Mouse (Mus musculus): ENCODE measurements around the gene Cmc1. TPM values are rescaled to one million over a fixed set of nuclear protein-coding genes. Genes with fewer than 3 reads are reported as not detected.
"Not testable (repeated sequence)": the region's sequence is repeated elsewhere in the genome, so short reads cannot be mapped to it uniquely, and the experiment has no call there.

The Cmc1 gene
- polyA plus RNA-seq, 1 experiment from 2014 or later, result 52.4 TPM

DNA sequence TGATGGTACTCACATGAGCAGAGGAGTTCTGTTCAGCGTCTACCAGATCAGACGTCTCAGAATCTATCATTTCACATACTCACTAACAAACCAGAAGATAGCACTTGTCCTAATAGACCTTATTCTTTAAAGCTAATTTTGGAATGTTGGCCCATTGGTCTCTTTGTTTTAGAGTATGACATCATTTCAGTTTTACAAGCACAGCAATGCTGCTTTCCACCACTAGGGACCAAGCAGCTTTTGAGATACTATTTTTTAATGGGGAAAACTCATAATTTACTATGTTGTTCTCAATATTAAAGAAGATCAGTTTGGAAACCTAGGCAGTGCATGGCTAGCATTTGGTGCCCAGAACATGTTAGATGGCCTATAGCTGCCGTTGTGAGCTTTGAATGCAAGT is 7.3 kb upstream of the Cmc1 start:
- no peaks in the 10 kb centered on the region for H3K4me1 ChIP-seq (ENCODE audit: control insufficient read depth, insufficient read depth, low read length)
- no peaks in the 10 kb centered on the region for H3K9me3 ChIP-seq (ENCODE audit: control insufficient read depth, low read length)
- no peak overlapping the region for H3K27ac ChIP-seq (ENCODE audit: low read depth, low read length)
- WGBS, result 92% methylated on average over 3 of the region's 3 CpGs
- no peak overlapping the region for H3K4me3 ChIP-seq (ENCODE audit: low read depth, low read length)
- H3K4me2 ChIP-seq (ENCODE audit: low read depth, low read length), result no peak overlapping the region
- H3K9ac ChIP-seq (replicated peaks; ENCODE audit: low read depth, low read length), result no peak overlapping the region
- no peaks in the 10 kb centered on the region for H3K36me3 ChIP-seq (ENCODE audit: control insufficient read depth, insufficient read depth, low read length)
- no peak for ATAC-seq (ENCODE audit: low read depth)
- H3K27me3 ChIP-seq (ENCODE audit: control insufficient read depth, insufficient read depth, low read length), result no peaks in the 10 kb centered on the region

DNA sequence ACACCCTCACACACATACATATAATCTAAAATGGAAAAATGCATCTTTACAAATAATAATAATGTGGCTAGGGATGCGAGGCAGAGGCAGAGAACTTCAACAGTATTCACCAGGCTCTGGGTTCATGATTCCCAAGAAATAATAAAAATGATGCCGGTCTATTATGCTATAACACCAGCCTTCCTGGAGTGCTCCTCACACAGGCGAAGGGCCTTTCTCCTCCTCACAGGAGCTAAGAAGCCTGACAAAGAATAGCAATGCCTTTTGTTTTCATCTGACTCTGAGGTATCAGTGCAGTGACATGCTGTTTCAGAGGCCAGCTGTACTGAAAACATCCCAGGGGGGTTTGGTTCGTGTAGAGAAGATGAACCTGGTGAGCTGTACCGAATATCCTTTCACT is 4.7 kb upstream of the Cmc1 start:
- Histone ChIP-seq H3K27ac (ENCODE audit: low read depth, low read length) (no peak overlapping the region), H3K4me1 (ENCODE audit: control insufficient read depth, insufficient read depth, low read length) (peaks cover 7% of the 10 kb centered on the region; the same call in 1 of the 2 replicates), H3K4me3 (ENCODE audit: low read depth, low read length) (no peak overlapping the region), H3K4me2 (ENCODE audit: low read depth, low read length) (no peak overlapping the region), H3K9ac (replicated peaks; ENCODE audit: low read depth, low read length) (no peak overlapping the region), H3K36me3 (ENCODE audit: control insufficient read depth, insufficient read depth, low read length) (no peaks in the 10 kb centered on the region), H3K9me3 (ENCODE audit: control insufficient read depth, low read length) (no peaks in the 10 kb centered on the region), H3K27me3 (ENCODE audit: control insufficient read depth, insufficient read depth, low read length) (no peaks in the 10 kb centered on the region)
- no peak for ATAC-seq (ENCODE audit: low read depth)
- WGBS, result 79% methylated on average over 5 of the region's 5 CpGs

- no peak overlapping the region for H3K27ac ChIP-seq (ENCODE audit: low read depth, low read length)
- WGBS, result 92% methylated on average over 1 of the region's 1 CpGs
- peak overlapping the region; percentile 47; the same call in 1 of the 2 replicates for H3K4me2 ChIP-seq (ENCODE audit: low read depth, low read length)
- peaks cover 14% of the 10 kb centered on the region; the same call in 1 of the 2 replicates for H3K4me1 ChIP-seq (ENCODE audit: control insufficient read depth, insufficient read depth, low read length)
- H3K4me3 ChIP-seq (ENCODE audit: low read depth, low read length), result no peak overlapping the region
- H3K36me3 ChIP-seq (ENCODE audit: control insufficient read depth, insufficient read depth, low read length), result no peaks in the 10 kb centered on the region
- no peak for ATAC-seq (ENCODE audit: low read depth)
- no peaks in the 10 kb centered on the region for H3K9me3 ChIP-seq (ENCODE audit: control insufficient read depth, low read length)
- no peak overlapping the region for H3K9ac ChIP-seq (replicated peaks; ENCODE audit: low read depth, low read length)
- no peaks in the 10 kb centered on the region for H3K27me3 ChIP-seq (ENCODE audit: control insufficient read depth, insufficient read depth, low read length)
Measured at GRCm38 (mm10) chr9:118151221-118151507, 1.2 kb upstream of the Cmc1 start.

DNA sequence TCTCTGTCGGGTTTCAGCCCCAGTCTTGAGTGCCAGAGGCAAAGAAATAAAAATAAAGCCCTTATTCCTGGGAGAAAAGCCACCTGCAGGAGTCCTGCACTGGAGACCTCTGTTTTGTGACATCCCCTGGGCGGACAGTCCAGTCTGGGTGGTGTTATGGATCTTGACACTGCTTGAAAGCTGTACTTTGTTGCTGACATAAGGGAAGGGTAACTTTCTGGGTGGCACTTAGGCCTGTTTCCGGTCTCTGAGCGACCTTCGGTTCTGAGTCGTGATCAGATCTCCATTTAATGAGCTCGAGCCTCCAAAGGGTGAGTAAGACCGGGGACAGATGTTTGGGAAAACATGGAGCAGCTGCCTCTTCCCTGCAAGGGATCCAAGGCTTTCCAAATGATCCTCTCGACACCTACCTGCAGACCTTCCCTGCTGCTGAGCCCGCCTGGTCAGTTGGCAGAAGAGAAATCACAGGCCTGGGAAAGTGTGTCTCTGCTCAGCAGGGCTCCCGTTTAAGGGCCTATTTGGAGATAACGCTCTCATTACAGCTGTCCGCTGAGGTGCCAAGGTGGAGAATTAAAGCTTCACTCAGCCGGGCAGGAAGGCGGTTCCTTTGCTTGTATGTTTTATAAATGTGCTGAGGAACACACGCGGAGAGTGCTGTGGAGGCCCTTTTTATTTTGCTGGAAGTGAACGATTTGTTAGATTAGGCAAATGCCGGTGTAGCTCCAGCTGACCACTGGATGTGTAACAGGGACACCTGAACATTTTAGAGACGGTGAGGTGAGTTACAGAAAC is 648 bp upstream of the Cmc1 start:
- ATAC-seq (ENCODE audit: low read depth), result peak; percentile 63
- no peaks in the 10 kb centered on the region for H3K36me3 ChIP-seq (ENCODE audit: control insufficient read depth, insufficient read depth, low read length)
- peaks cover 14% of the 10 kb centered on the region; the same call in 1 of the 2 replicates for H3K4me1 ChIP-seq (ENCODE audit: control insufficient read depth, insufficient read depth, low read length)
- H3K9ac ChIP-seq (replicated peaks; ENCODE audit: low read depth, low read length), result 0 out of 2 replicates have a peak overlapping the region, but pooled peaks have one; percentile 25
- WGBS, result 75% methylated on average over 20 of the region's 20 CpGs
- H3K4me2 ChIP-seq (ENCODE audit: low read depth, low read length), result peak overlapping the region; percentile 47
- H3K9me3 ChIP-seq (ENCODE audit: control insufficient read depth, low read length), result no peaks in the 10 kb centered on the region
- peak overlapping the region; percentile 86 for H3K4me3 ChIP-seq (ENCODE audit: low read depth, low read length)
- H3K27me3 ChIP-seq (ENCODE audit: control insufficient read depth, insufficient read depth, low read length), result no peaks in the 10 kb centered on the region
- no peak overlapping the region; the same call in 1 of the 2 replicates for H3K27ac ChIP-seq (ENCODE audit: low read depth, low read length)

- H3K9me3 ChIP-seq (ENCODE audit: control insufficient read depth, low read length); H3K27ac ChIP-seq (ENCODE audit: low read depth, low read length); H3K36me3 ChIP-seq (ENCODE audit: control insufficient read depth, insufficient read depth, low read length); H3K9ac ChIP-seq (replicated peaks; ENCODE audit: low read depth, low read length); ATAC-seq (ENCODE audit: low read depth); H3K4me2 ChIP-seq (ENCODE audit: low read depth, low read length); H3K4me1 ChIP-seq (ENCODE audit: control insufficient read depth, insufficient read depth, low read length); H3K4me3 ChIP-seq (ENCODE audit: low read depth, low read length); H3K27me3 ChIP-seq (ENCODE audit: control insufficient read depth, insufficient read depth, low read length): not testable (repeated sequence)
- WGBS, result 86% methylated on average over 2 of the region's 3 CpGs
Measured at GRCm38 (mm10) chr9:118140356-118140755, 9.6 kb downstream of the Cmc1 start.

DNA sequence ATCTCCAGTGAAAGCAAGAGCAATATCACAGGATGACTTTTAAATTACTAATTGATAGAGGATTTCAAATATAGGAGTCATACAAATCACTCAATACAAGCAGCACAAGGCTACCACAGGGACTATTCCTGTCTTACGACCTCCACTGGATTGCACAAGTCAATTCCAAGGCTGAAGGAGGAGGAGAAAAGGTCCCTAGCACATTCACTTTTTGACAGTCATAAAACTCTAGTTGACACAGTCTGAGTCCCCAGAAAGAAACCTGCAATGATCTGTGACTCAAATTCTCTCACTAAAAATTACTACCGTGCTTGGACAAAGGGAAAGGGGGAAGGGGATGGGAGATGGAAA is 39.6 kb downstream of the Cmc1 start:
- no peak for ATAC-seq (ENCODE audit: low read depth)
- Histone ChIP-seq H3K4me3 (ENCODE audit: low read depth, low read length) (no peak overlapping the region), H3K4me1 (ENCODE audit: control insufficient read depth, insufficient read depth, low read length) (peaks cover 9% of the 10 kb centered on the region; the same call in 1 of the 2 replicates), H3K9me3 (ENCODE audit: control insufficient read depth, low read length) (no peaks in the 10 kb centered on the region), H3K9ac (replicated peaks; ENCODE audit: low read depth, low read length) (no peak overlapping the region), H3K27ac (ENCODE audit: low read depth, low read length) (no peak overlapping the region), H3K4me2 (ENCODE audit: low read depth, low read length) (no peak overlapping the region), H3K27me3 (ENCODE audit: control insufficient read depth, insufficient read depth, low read length) (no peaks in the 10 kb centered on the region), H3K36me3 (ENCODE audit: control insufficient read depth, insufficient read depth, low read length) (no peaks in the 10 kb centered on the region)
- 43% methylated on average over 2 of the region's 2 CpGs for WGBS

- Histone ChIP-seq H3K36me3 (ENCODE audit: control insufficient read depth, insufficient read depth, low read length) (no peaks in the 10 kb centered on the region), H3K27me3 (ENCODE audit: control insufficient read depth, insufficient read depth, low read length) (no peaks in the 10 kb centered on the region)
- ATAC-seq (ENCODE audit: low read depth), result no peak
Measured at GRCm38 (mm10) chr9:118109697-118110359, 40.1 kb downstream of the Cmc1 start.

GRCm38 (mm10) chr9:118108527-118109011 is 41.4 kb downstream of the Cmc1 start:
- no peak for ATAC-seq (ENCODE audit: low read depth)
- Histone ChIP-seq H3K27me3 (ENCODE audit: control insufficient read depth, insufficient read depth, low read length) (no peaks in the 10 kb centered on the region), H3K27ac (ENCODE audit: low read depth, low read length) (no peak overlapping the region), H3K9ac (replicated peaks; ENCODE audit: low read depth, low read length) (no peak overlapping the region), H3K4me1 (ENCODE audit: control insufficient read depth, insufficient read depth, low read length) (peaks cover 9% of the 10 kb centered on the region; the same call in 1 of the 2 replicates), H3K4me3 (ENCODE audit: low read depth, low read length) (no peak overlapping the region), H3K9me3 (ENCODE audit: control insufficient read depth, low read length) (no peaks in the 10 kb centered on the region), H3K4me2 (ENCODE audit: low read depth, low read length) (no peak overlapping the region), H3K36me3 (ENCODE audit: control insufficient read depth, insufficient read depth, low read length) (no peaks in the 10 kb centered on the region)
- 30% methylated on average over 4 of the region's 4 CpGs for WGBS

More at GRCm38 (mm10) chr9:118109697-118110359, 40.1 kb downstream of the Cmc1 start:
- 64% methylated on average over 7 of the region's 7 CpGs for WGBS
- Histone ChIP-seq H3K4me2 (ENCODE audit: low read depth, low read length) (no peak overlapping the region), H3K4me1 (ENCODE audit: control insufficient read depth, insufficient read depth, low read length) (peaks cover 9% of the 10 kb centered on the region; the same call in 1 of the 2 replicates), H3K9ac (replicated peaks; ENCODE audit: low read depth, low read length) (no peak overlapping the region), H3K9me3 (ENCODE audit: control insufficient read depth, low read length) (no peaks in the 10 kb centered on the region), H3K4me3 (ENCODE audit: low read depth, low read length) (no peak overlapping the region), H3K27ac (ENCODE audit: low read depth, low read length) (no peak overlapping the region)

DNA sequence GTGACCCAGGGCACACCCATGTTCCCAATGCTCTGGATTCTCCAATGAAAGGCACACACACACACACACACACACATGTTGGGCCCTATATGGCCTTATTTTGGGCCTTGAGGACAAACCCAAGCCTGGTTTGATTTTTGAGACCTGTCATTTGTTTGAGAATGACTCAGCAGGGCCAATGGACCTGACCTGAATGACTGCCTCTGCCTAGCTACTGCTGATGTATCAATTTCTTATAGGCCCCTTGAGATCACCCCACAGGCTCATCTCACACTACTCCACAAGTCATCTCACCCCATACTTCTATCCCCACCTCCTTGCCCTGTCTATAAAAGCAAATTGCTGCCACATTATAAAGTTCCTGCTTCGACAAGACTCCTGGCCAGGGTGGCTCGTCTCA is 48.2 kb downstream of the Cmc1 start:
- Histone ChIP-seq H3K27me3 (ENCODE audit: control insufficient read depth, insufficient read depth, low read length) (no peaks in the 10 kb centered on the region), H3K4me2 (ENCODE audit: low read depth, low read length) (no peak overlapping the region), H3K4me3 (ENCODE audit: low read depth, low read length) (no peak overlapping the region), H3K9ac (replicated peaks; ENCODE audit: low read depth, low read length) (no peak overlapping the region), H3K9me3 (ENCODE audit: control insufficient read depth, low read length) (no peaks in the 10 kb centered on the region), H3K27ac (ENCODE audit: low read depth, low read length) (no peak overlapping the region), H3K4me1 (ENCODE audit: control insufficient read depth, insufficient read depth, low read length) (no peaks in the 10 kb centered on the region), H3K36me3 (ENCODE audit: control insufficient read depth, insufficient read depth, low read length) (no peaks in the 10 kb centered on the region)
- WGBS, result 80% methylated on average over 2 of the region's 2 CpGs
- ATAC-seq (ENCODE audit: low read depth), result no peak

All from neural tube, embryonic 14.5 days (tissue).